Mouse (Mus musculus) heart, embryonic 11.5 days (tissue): ENCODE results near the gene Vmn1r21. TPM values are rescaled to one million over a fixed set of nuclear protein-coding genes. Genes with fewer than 3 reads are reported as not detected.
"Not testable (repeated sequence)": the region's sequence is repeated elsewhere in the genome, so short reads cannot be mapped to it uniquely, and the experiment has no call there.

Source experiments
- ATAC-seq: fragments of 200-750 bp; cut with Nextera tagmentation; replicated peaks from 2 replicates; pipeline ENCODE4 v1.8.0; 2017; ENCODE audit warnings: moderate library complexity; ENCODE audit not compliant: insufficient number of reproducible peaks, low FRiP score, low TSS enrichment
- H3K27ac ChIP-seq: fragments of 300-500 bp; sonication (generic); 2 replicates; pipeline ENCODE4 v1.5.1; 2014; ENCODE audit warnings: mild to moderate bottlenecking, low read depth, low read length
- H3K27me3 ChIP-seq: fragments of 300-500 bp; sonication (generic); 2 replicates; pipeline ENCODE4 v1.6.1; 2014; ENCODE audit warnings: mild to moderate bottlenecking, low read length, mixed read lengths; ENCODE audit not compliant: control insufficient read depth, insufficient read depth
- H3K36me3 ChIP-seq: fragments of 300-500 bp; sonication (generic); 2 replicates; pipeline ENCODE4 v1.6.1; 2014; ENCODE audit warnings: mild to moderate bottlenecking, low read length, moderate library complexity, mixed read lengths; ENCODE audit not compliant: control insufficient read depth, insufficient read depth
- H3K4me1 ChIP-seq: fragments of 300-500 bp; sonication (generic); 2 replicates; pipeline ENCODE4 v1.6.1; 2014; ENCODE audit warnings: low read length; ENCODE audit not compliant: control insufficient read depth, insufficient read depth
- H3K4me2 ChIP-seq: fragments of 300-500 bp; sonication (generic); 2 replicates; pipeline ENCODE4 v1.6.1; 2014; ENCODE audit warnings: mild to moderate bottlenecking, moderate library complexity
- H3K4me3 ChIP-seq: fragments of 300-500 bp; sonication (generic); 2 replicates; pipeline ENCODE4 v1.5.1; 2014; ENCODE audit warnings: low read depth, low read length
- H3K9ac ChIP-seq: fragments of 300-500 bp; sonication (generic); 2 replicates; pipeline ENCODE4 v1.6.1; 2014; ENCODE audit warnings: mild to moderate bottlenecking, low read depth, low read length, moderate library complexity
- H3K9me3 ChIP-seq: fragments of 300-500 bp; sonication (generic); replicated peaks from 2 replicates; pipeline ENCODE4 v1.6.1; 2016; ENCODE audit warnings: low read length; ENCODE audit not compliant: control insufficient read depth
- WGBS: fragments of 180-500 bp; shearing (Covaris S2); extraction: QIAGEN DNeasy Blood & Tissue Kit; methylation state at CpG from one replicate; pipeline ENCODE4 v1.1.7; 2014; ENCODE audit not compliant: insufficient replicate concordance; 5-methylcytosine and 5-hydroxymethylcytosine counted together
- polyA plus RNA-seq: library from polyadenylated mRNA; unstranded; fragments of >200 nt; fragmentation: Nextera tagmentation; extraction: Ambion mirVana; gene quantifications from 2 replicates; pipeline ENCODE4 v1.2.1, GENCODE M21; 2014

Gene Vmn1r21
- polyA plus RNA-seq: not detected in 2 replicates

- H3K27ac ChIP-seq: no peak within 1 kb of the TSS
- no peaks in the 10 kb centered on the region for H3K27me3 ChIP-seq
- H3K9ac ChIP-seq: no peak within 1 kb of the TSS
- H3K4me2 ChIP-seq: no peak within 1 kb of the TSS
- H3K36me3 ChIP-seq: no peaks in the 10 kb centered on the region
- no peaks in the 10 kb centered on the region for H3K4me1 ChIP-seq
- no peaks in the 10 kb centered on the region for H3K9me3 ChIP-seq
- ATAC-seq: no peak
- no peak within 1 kb of the TSS for H3K4me3 ChIP-seq
- WGBS: 76% methylated on average over 1 of the region's 1 CpGs
Observed at GRCm38 (mm10) chr6:57850286-57850685, at the start of gene Vmn1r21. TSS of gene Vmn1r21 (minus strand) at chr6:57850343.

GRCm38 (mm10) chr6:57859043-57860042 lies 9.2 kb upstream of the Vmn1r21 start:
- H3K9me3 ChIP-seq: no peaks in the 10 kb centered on the region
- peak; percentile 71 for ATAC-seq
- peak overlapping the region; percentile 35; the same call in 1 of the 2 replicates for H3K4me2 ChIP-seq
- no peak overlapping the region for H3K9ac ChIP-seq
- H3K4me3 ChIP-seq: no peak overlapping the region
- 48% methylated on average over 6 of the region's 6 CpGs for WGBS
- no peaks in the 10 kb centered on the region for H3K36me3 ChIP-seq
- no peaks in the 10 kb centered on the region for H3K27me3 ChIP-seq
- no peaks in the 10 kb centered on the region for H3K4me1 ChIP-seq
- H3K27ac ChIP-seq: no peak overlapping the region

DNA sequence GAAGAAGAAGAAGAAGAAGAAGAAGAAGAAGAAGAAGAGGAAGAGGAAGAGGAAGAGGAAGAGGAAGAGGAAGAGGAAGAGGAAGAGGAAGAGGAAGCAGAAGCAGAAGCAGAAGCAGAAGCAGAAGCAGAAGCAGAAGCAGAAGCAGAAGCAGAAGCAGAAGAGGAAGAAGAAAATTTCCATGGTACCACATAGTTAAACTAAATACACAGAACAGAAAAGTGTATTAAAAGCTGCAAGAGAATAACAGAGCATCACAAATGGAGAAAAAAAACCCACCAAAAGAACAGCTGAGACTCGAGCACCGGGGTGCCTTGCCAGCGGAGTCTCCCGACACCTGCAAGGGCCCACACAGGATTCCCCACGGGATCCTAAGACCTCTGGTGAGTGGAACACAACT lies 1.0 kb upstream of the Vmn1r21 start:
- not testable (repeated sequence) for H3K27ac ChIP-seq, ATAC-seq, H3K4me1 ChIP-seq, H3K4me3 ChIP-seq, H3K9ac ChIP-seq, H3K27me3 ChIP-seq, H3K9me3 ChIP-seq, H3K4me2 ChIP-seq, H3K36me3 ChIP-seq
- WGBS: 82% methylated on average over 5 of the region's 5 CpGs

DNA sequence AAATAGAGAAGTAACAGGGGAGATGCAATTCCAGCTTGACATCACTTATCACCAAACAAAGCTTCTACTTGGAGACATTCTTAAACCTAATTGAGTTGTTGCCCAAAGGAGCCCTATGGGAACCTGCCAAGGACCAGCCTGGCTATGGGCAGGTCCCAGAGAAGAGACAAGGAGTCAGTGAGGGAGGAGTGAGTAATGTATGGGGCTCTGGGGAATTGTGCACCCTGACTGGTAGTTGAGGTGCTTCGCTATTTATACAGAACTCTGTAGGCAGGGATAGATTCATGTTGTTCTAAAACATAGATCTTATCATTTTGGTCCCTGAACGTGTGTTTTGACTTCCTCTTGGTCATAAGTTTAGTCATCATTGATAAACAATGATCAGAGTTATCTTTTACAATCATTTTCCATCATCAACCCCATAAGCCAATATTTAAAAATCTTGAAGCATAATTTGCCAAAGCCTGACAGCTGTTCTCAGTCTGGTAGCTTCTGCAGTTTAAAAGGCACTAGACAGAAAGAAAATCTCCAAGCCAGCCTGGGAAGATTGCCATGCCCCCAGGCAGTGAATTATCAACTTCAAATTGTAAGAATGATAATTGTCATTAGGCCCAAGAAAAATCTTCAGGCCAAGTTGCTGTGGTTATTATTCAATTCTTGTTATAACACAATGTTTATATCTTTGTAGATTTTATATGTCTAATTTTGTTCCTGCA lies 10.3 kb downstream of the Vmn1r21 start:
- Histone ChIP-seq H3K27me3 (no peaks in the 10 kb centered on the region), H3K4me3 (no peak overlapping the region), H3K9ac (no peak overlapping the region), H3K27ac (no peak overlapping the region), H3K4me1 (no peaks in the 10 kb centered on the region), H3K4me2 (no peak overlapping the region), H3K9me3 (no peaks in the 10 kb centered on the region), H3K36me3 (no peaks in the 10 kb centered on the region)
- WGBS: 57% methylated on average over 2 of the region's 2 CpGs
- no peak for ATAC-seq

DNA sequence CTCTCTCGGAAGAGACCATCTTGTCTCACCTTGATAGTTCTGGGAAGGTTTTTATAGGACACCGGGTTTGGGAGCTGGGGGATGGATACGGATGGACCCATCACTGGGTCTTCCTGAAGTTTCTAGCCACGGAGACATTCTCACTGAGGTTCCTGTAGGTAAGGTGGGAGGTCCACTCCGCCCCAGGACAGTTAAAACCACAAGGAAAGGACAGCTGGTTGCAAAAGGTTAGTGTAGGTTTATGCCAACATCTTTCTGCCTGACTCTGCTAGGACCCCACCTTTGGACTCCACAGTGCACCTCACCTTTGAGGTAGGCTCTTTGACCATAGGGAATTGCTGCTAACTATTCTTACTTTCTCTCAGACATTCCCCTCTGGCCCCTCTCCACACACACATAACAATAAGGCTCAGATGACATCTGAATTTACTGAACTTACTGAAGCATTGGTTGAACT lies 24.9 kb downstream of the Vmn1r21 start:
- WGBS: 4% methylated on average over 5 of the region's 5 CpGs
- peak overlapping the region; percentile 79 for H3K4me2 ChIP-seq
- 0 out of 2 replicates have a peak, but pooled peaks cover 6% of the 10 kb centered on the region for H3K4me1 ChIP-seq
- H3K9ac ChIP-seq: peak overlapping the region; percentile 98
- no peaks in the 10 kb centered on the region for H3K27me3 ChIP-seq
- peak; percentile 3; the same call in 1 of the 2 replicates for ATAC-seq
- 0 out of 2 replicates have a peak overlapping the region, but pooled peaks have one; percentile 85 for H3K27ac ChIP-seq
- H3K4me3 ChIP-seq: peak overlapping the region; percentile 82
- no peaks in the 10 kb centered on the region for H3K36me3 ChIP-seq
- H3K9me3 ChIP-seq: no peaks in the 10 kb centered on the region

- H3K27ac ChIP-seq: peak within 1 kb of the TSS; percentile 85
- H3K9ac ChIP-seq: peak within 1 kb of the TSS; percentile 98
- peak within 1 kb of the TSS; percentile 79 for H3K4me2 ChIP-seq
- no peaks in the 10 kb centered on the region for H3K36me3 ChIP-seq
- H3K9me3 ChIP-seq: no peaks in the 10 kb centered on the region
- peak; percentile 83 for ATAC-seq
- no peaks in the 10 kb centered on the region for H3K27me3 ChIP-seq
- peak within 1 kb of the TSS; percentile 82 for H3K4me3 ChIP-seq
- 0% methylated on average over 79 of the region's 87 CpGs for WGBS
- H3K4me1 ChIP-seq: 0 out of 2 replicates have a peak, but pooled peaks cover 6% of the 10 kb centered on the region
Observed at GRCm38 (mm10) chr6:57824422-57825258, 25.5 kb downstream of the Vmn1r21 start, which contains the start of gene Vopp1. TSS of gene Vopp1 (minus strand) at chr6:57825159.

DNA sequence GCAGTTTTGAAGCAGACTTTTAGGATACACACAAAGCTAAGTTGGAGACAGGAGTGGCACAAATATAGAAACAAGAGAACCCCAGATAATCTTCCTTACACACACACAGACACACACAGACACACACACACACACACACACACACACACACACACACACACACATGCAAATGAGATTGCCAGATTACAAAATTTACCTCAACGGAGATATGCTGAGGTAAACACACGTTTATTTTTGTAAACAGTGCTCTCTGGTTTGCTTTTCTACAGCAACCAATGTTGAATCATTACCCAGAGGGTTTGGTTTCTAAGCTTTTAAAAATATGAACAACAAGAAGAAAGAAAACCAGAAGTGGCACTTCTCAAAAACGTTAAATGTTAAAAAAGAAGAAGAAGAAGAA lies 26.7 kb downstream of the Vmn1r21 start:
- Histone ChIP-seq H3K4me2 (peak overlapping the region; percentile 51), H3K27me3 (no peaks in the 10 kb centered on the region), H3K4me1 (0 out of 2 replicates have a peak, but pooled peaks cover 6% of the 10 kb centered on the region), H3K27ac (no peak overlapping the region), H3K36me3 (no peaks in the 10 kb centered on the region), H3K9ac (0 out of 2 replicates have a peak overlapping the region, but pooled peaks have one; percentile 16), H3K9me3 (no peaks in the 10 kb centered on the region), H3K4me3 (peak overlapping the region; percentile 82)
- ATAC-seq: no peak
- 30% methylated on average over 3 of the region's 3 CpGs for WGBS
